Mouse (Mus musculus) adrenal gland, postnatal 14 days (tissue): Measurements from ENCODE around the gene Tex46. TPM values are rescaled to one million over a fixed set of nuclear protein-coding genes. Genes with fewer than 3 reads are reported as not detected.
A peak's percentile ranks its signal among the peaks of the same experiment; 100 is the strongest.

Source experiments
- DNase-seq: peaks from one replicate; pipeline ENCODE4 v3.0.0; 2021; ENCODE audit warnings: mixed read lengths
- long read RNA-seq, 2 experiments: library from polyadenylated mRNA; stranded (forward); transcript quantifications; one replicate each; pipeline ENCODE4 v2.0.0; 2021
- total RNA-seq: library from RNA; stranded (reverse); gene quantifications from 2 replicates; pipeline ENCODE4 v1.2.3, GENCODE M21; 2021

The Tex46 gene
- not detected in 2 replicates for total RNA-seq
- long read RNA-seq, experiment 1, result 0 reads
- long read RNA-seq, experiment 2, result 0 reads

GRCm38 (mm10) chr4:136610387-136610856 lies at the start of gene Tex46:
Gene Tex46 (plus strand): TSS chr4:136610437.
- DNase-seq, result no peak

- no peak for DNase-seq
These were observed 47.5 kb upstream of the Tex46 start for GRCm38 (mm10) chr4:136562755-136563154.

- peak; percentile 68 for DNase-seq
These were observed 41.6 kb upstream of the Tex46 start for GRCm38 (mm10) chr4:136568629-136569028.

GRCm38 (mm10) chr4:136569998-136570397 lies 40.2 kb upstream of the Tex46 start:
- DNase-seq, result peak; percentile 23

GRCm38 (mm10) chr4:136581885-136582284 lies 28.4 kb upstream of the Tex46 start:
- no peak for DNase-seq

- DNase-seq, result no peak
These were observed 22.9 kb upstream of the Tex46 start for GRCm38 (mm10) chr4:136587221-136587827.

GRCm38 (mm10) chr4:136588003-136588402 lies 22.2 kb upstream of the Tex46 start:
- no peak for DNase-seq

- DNase-seq, result no peak
These were observed 18.1 kb upstream of the Tex46 start for GRCm38 (mm10) chr4:136592111-136592510.

GRCm38 (mm10) chr4:136594006-136594405 lies 16.2 kb upstream of the Tex46 start:
- DNase-seq, result no peak

GRCm38 (mm10) chr4:136595221-136595620 lies 15.0 kb upstream of the Tex46 start:
- DNase-seq, result no peak

GRCm38 (mm10) chr4:136598268-136598876 lies 11.9 kb upstream of the Tex46 start:
- DNase-seq, result no peak

GRCm38 (mm10) chr4:136599869-136600268 lies 10.4 kb upstream of the Tex46 start:
- no peak for DNase-seq

GRCm38 (mm10) chr4:136600536-136600935 lies 9.7 kb upstream of the Tex46 start:
- DNase-seq, result no peak

GRCm38 (mm10) chr4:136601476-136601875 lies 8.8 kb upstream of the Tex46 start:
- DNase-seq, result peak; percentile 74

- peak; percentile 67 for DNase-seq
These were observed 8.2 kb upstream of the Tex46 start for GRCm38 (mm10) chr4:136602018-136602554.

GRCm38 (mm10) chr4:136602568-136602967 lies 7.7 kb upstream of the Tex46 start, which contains the start of gene Kdm1a:
Gene Kdm1a (minus strand): TSS chr4:136602723.
- DNase-seq, result peak; percentile 98

GRCm38 (mm10) chr4:136605756-136606485 lies 4.3 kb upstream of the Tex46 start:
- no peak for DNase-seq

- DNase-seq, result no peak
These were observed 3.4 kb downstream of the Tex46 start for GRCm38 (mm10) chr4:136613657-136614056.

GRCm38 (mm10) chr4:136621336-136621735 lies 11.1 kb downstream of the Tex46 start:
- DNase-seq, result peak; percentile 56

GRCm38 (mm10) chr4:136621956-136622355 lies 11.7 kb downstream of the Tex46 start:
- DNase-seq, result no peak

- DNase-seq, result no peak
These were observed 12.2 kb downstream of the Tex46 start, which contains the start of gene Lactbl1 for GRCm38 (mm10) chr4:136622388-136622787. Gene Lactbl1 (plus strand): TSS chr4:136622621.

- DNase-seq, result no peak
These were observed 16.4 kb downstream of the Tex46 start for GRCm38 (mm10) chr4:136626590-136626989.
